Mouse (Mus musculus): ENCODE data around the gene Col6a3.

DNA sequence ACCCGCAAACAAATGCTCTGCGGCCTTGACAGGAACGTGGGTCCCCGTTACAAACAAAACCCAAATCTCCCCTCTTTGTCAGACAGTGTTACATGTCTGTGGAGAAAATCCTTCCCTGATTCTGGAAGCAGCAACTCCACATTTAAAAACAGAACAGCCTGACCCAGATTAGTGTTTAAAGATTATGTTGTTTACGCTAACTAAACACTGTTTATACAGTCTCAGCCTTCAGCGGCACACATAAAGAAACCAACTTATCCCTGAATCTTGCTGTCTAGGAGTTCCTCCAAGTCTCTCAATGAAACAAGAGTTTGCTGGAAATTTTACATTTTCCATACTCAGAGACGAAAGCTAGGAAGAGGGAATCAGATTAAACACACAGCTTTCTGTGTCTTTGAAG lies 73.7 kb downstream of the Col6a3 start:
- TF ChIP-seq GATA1 (IDR thresholded peaks at IDR 0.05; ENCODE audit: borderline replicate concordance, low read length) (no peak), FLI1 (IDR thresholded peaks at IDR 0.05; ENCODE audit: low read length) (no peak)

All from megakaryocyte, embryonic 14.5 days (primary cell).